In the genomic region with DNA sequence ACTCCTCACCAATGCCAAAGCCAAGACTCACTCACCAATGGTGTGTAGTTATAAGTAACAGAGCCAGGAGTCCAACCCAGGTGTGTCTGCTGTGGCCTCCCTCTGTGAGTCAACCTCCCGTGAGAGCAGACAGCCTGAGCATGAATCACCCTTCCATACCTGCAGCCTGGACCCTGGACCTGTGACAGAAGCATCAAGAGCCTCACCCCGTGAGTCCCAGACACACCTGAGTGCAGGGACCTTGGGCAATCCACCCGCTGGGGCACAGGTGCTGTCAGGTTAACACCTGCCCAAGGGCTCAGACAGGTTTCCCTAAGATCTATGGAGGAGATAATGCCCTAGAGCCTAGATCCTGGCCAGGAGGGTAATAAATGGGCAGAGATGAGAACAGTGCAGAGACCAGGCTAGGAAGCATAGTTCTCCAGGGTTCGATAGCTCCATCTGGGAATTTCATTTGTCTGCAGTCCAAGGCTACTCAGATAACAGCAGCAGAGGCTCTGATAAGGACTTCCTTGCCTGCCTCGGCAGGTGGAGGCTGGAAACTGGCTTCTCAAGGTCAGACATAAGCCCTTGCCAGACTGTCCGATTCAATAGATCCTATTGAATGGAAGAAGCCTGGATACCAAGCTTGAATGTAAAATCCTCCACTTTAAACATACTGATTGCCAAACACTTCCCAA, we compare ENCODE assay signal across 20 mouse cellular contexts. TPM values are rescaled to one million over a fixed set of nuclear protein-coding genes. Genes with fewer than 3 reads are reported as not detected.
A peak's percentile ranks its signal among the peaks of the same experiment; 100 is the strongest.
DNase-seq lines count a peak whose midpoint lies in the region; ATAC-seq and TF ChIP-seq lines count a peak whose summit lies in the region.
"Had no signal": no experiment of that assay in that cellular context is flagged by ENCODE, and none has a peak within 500 bp of the region (broad histone marks: within the 10 kb centered on the region; RNA-seq: fewer than 3 reads in every experiment).

No protein-coding gene starts in this region.

- no peaks in the 10 kb centered on the region for H3K9me3 ChIP-seq in liver, postnatal 0 days (ENCODE audit: low read length)
- no peaks in the 10 kb centered on the region for H3K9me3 ChIP-seq in MEL (replicated peaks; ENCODE audit: insufficient read depth, low read length)
- H3K9me3 ChIP-seq: embryonic facial prominence, embryonic 12.5 days; forebrain, embryonic 12.5 days; hindbrain, embryonic 15.5 days; liver, embryonic 15.5 days; midbrain, embryonic 12.5 days had no signal

- H3K79me2 ChIP-seq in MEL (ENCODE audit: control insufficient read depth, insufficient read depth, low read length, poor library complexity): no peaks in the 10 kb centered on the region

- no peak for TF ChIP-seq RAD21 in MEL (IDR thresholded peaks at IDR 0.05; ENCODE audit: low read depth, low read length)

- no peak overlapping the region for H3K4me2 ChIP-seq in liver, postnatal 0 days (ENCODE audit: low read depth, low read length)
- H3K4me2 ChIP-seq: embryonic facial prominence, embryonic 12.5 days; forebrain, embryonic 12.5 days; heart, embryonic 11.5 days; hindbrain, embryonic 15.5 days; liver, embryonic 15.5 days; midbrain, embryonic 12.5 days had no signal

- peak; percentile 17 for DNase-seq in liver, postnatal 0 days
- DNase-seq in liver: no peak
- DNase-seq in MEL (ENCODE audit: low read depth, low spot score): no peak
- DNase-seq in gonadal fat pad, adult 2 months (ENCODE audit: low read depth): peak; percentile 55
- no peak for DNase-seq in left cerebral cortex, postnatal 14 days (ENCODE audit: low spot score in 2 of 2)
- no peak for DNase-seq in gastrocnemius, postnatal 25 days
- DNase-seq: cerebellum, adult 2 months; kidney, adult 11 months; kidney, postnatal 10 days; right cerebral cortex, postnatal 14 days had no signal

- H3K36me3 ChIP-seq in liver, postnatal 0 days (replicated peaks; ENCODE audit: insufficient read depth, low read length): no peaks in the 10 kb centered on the region
- H3K36me3 ChIP-seq in MEL (ENCODE audit: control insufficient read depth in 1 of 2, insufficient read depth in 2 of 2, low read length in 2 of 2): no peaks in the 10 kb centered on the region; a peak in 1 of 4 replicates
- no peaks in the 10 kb centered on the region for H3K36me3 ChIP-seq in small intestine, adult 2 months (ENCODE audit: control insufficient read depth, insufficient read depth, low read length)
- H3K36me3 ChIP-seq: embryonic facial prominence, embryonic 12.5 days; forebrain, embryonic 12.5 days; G1E; hindbrain, embryonic 15.5 days; liver, embryonic 15.5 days; midbrain, embryonic 12.5 days had no signal

- WGBS in liver, postnatal 0 days (ENCODE audit: insufficient replicate concordance): 70% methylated on average over 6 of the region's 6 CpGs
- 28% methylated on average over 6 of the region's 6 CpGs for WGBS in small intestine, adult 2 months

- no peak for TF ChIP-seq EP300 in liver, postnatal 0 days (IDR thresholded peaks at IDR 0.05; ENCODE audit: low read depth)
- no peak for TF ChIP-seq EP300 in MEL (IDR thresholded peaks at IDR 0.05; ENCODE audit: low read depth in 1 of 2, low read length in 2 of 2)

- H3K4me1 ChIP-seq in liver, postnatal 0 days (ENCODE audit: insufficient read depth): peaks cover 3% of the 10 kb centered on the region; the same call in 1 of the 2 replicates
- H3K4me1 ChIP-seq in MEL (ENCODE audit: control insufficient read depth in 1 of 2, insufficient read depth in 2 of 2, low read length in 2 of 2): 0 out of 4 replicates have a peak, but pooled peaks cover 0 to 6% of the 10 kb centered on the region in 2 experiments
- peaks cover 23% of the 10 kb centered on the region for H3K4me1 ChIP-seq in small intestine, adult 2 months (ENCODE audit: control insufficient read depth, insufficient read depth, insufficient read length, low read length)
- H3K4me1 ChIP-seq: embryonic facial prominence, embryonic 12.5 days; forebrain, embryonic 12.5 days; hindbrain, embryonic 15.5 days; midbrain, embryonic 12.5 days had no signal

- H3K4me3 ChIP-seq in liver, postnatal 0 days (ENCODE audit: low read depth, low read length): no peak overlapping the region
- no peak overlapping the region for H3K4me3 ChIP-seq in MEL (ENCODE audit: control insufficient read depth in 1 of 2, insufficient read depth in 1 of 2, low read depth in 2 of 2, low read length in 2 of 2)
- H3K4me3 ChIP-seq in small intestine, adult 2 months (ENCODE audit: low read depth, low read length): no peak overlapping the region
- H3K4me3 ChIP-seq: embryonic facial prominence, embryonic 12.5 days; erythroblast, embryonic 14.5 days; forebrain, embryonic 12.5 days; hindbrain, embryonic 15.5 days; liver, embryonic 15.5 days; midbrain, embryonic 12.5 days had no signal

- no peak for TF ChIP-seq POLR2A in MEL (IDR thresholded peaks at IDR 0.05; ENCODE audit: control insufficient read depth in 1 of 2, insufficient read depth in 1 of 2, low read depth in 1 of 2, low read length in 2 of 2, poor library complexity in 1 of 2)
- no peak for TF ChIP-seq POLR2A in small intestine, adult 2 months (IDR thresholded peaks at IDR 0.05; ENCODE audit: low read depth, low read length)

- TF ChIP-seq CTCF in liver, postnatal 0 days (IDR thresholded peaks at IDR 0.05; ENCODE audit: low read depth): no peak
- TF ChIP-seq CTCF in MEL (IDR thresholded peaks at IDR 0.05 in 2 of 3, conservative IDR thresholded peaks at IDR 0.05 in 1 of 3; ENCODE audit: control insufficient read depth in 1 of 3, insufficient read depth in 1 of 3, low read depth in 2 of 3, low read length in 3 of 3, poor library complexity in 1 of 3, severe bottlenecking in 1 of 3): no peak
- no peak for TF ChIP-seq CTCF in small intestine, adult 2 months (IDR thresholded peaks at IDR 0.05; ENCODE audit: extremely low read depth, insufficient read length, insufficient replicate concordance, low read depth, low read length)

- peak; percentile 69 for ATAC-seq in liver, postnatal 0 days

- H3K9ac ChIP-seq in liver, postnatal 0 days (replicated peaks): no peak overlapping the region
- H3K9ac ChIP-seq in MEL (ENCODE audit: control insufficient read depth, low read depth, low read length, poor library complexity, severe bottlenecking): no peak overlapping the region
- H3K9ac ChIP-seq: embryonic facial prominence, embryonic 12.5 days; forebrain, embryonic 12.5 days; hindbrain, embryonic 15.5 days; liver, embryonic 15.5 days; midbrain, embryonic 12.5 days had no signal

- H3K27me3 ChIP-seq in liver, postnatal 0 days (ENCODE audit: insufficient read depth, low read length): no peaks in the 10 kb centered on the region
- no peaks in the 10 kb centered on the region for H3K27me3 ChIP-seq in MEL (ENCODE audit: control insufficient read depth in 1 of 2, insufficient read depth in 2 of 2, low read length in 2 of 2)
- H3K27me3 ChIP-seq in small intestine, adult 2 months (ENCODE audit: control insufficient read depth, insufficient read depth, low read length): no peaks in the 10 kb centered on the region
- H3K27me3 ChIP-seq: CH12.LX; embryonic facial prominence, embryonic 12.5 days; forebrain, embryonic 12.5 days; hindbrain, embryonic 15.5 days; liver, embryonic 15.5 days; midbrain, embryonic 12.5 days had no signal

- no peak overlapping the region for H3K27ac ChIP-seq in liver, postnatal 0 days (ENCODE audit: low read depth)
- no peak overlapping the region for H3K27ac ChIP-seq in MEL (ENCODE audit: control insufficient read depth, low read depth, low read length)
- peak overlapping the region; percentile 99 for H3K27ac ChIP-seq in small intestine, adult 2 months (ENCODE audit: insufficient read depth, low read depth, low read length)
- H3K27ac ChIP-seq: embryonic facial prominence, embryonic 12.5 days; forebrain, embryonic 12.5 days; hindbrain, embryonic 15.5 days; liver, embryonic 15.5 days; midbrain, embryonic 12.5 days had no signal

- intact Hi-C loops in left cerebral cortex, postnatal 14 days (cut with DNase I): no loop called here

TF ChIP-seq in MEL, 35 proteins besides CTCF, POLR2A, EP300 and RAD21:
- TF ChIP-seq GATA1 (IDR thresholded peaks at IDR 0.05; ENCODE audit: low read depth, low read length) (0 out of 2 replicates have a peak, but pooled peaks have one; percentile 8), ZKSCAN1 (IDR thresholded peaks at IDR 0.05; ENCODE audit: low read depth, low read length) (no peak), ETS1 (IDR thresholded peaks at IDR 0.05; ENCODE audit: low read depth, low read length) (no peak), MAZ (IDR thresholded peaks at IDR 0.05; ENCODE audit: low read depth, low read length) (no peak), SIN3A (IDR thresholded peaks at IDR 0.05; ENCODE audit: low read length) (no peak), MYC (IDR thresholded peaks at IDR 0.05; ENCODE audit: low read depth, low read length) (no peak)

RNA-seq across cellular contexts. Expression of a gene that starts 19.9 kb away (rescaled TPM):
- polyA plus RNA-seq in liver, postnatal 0 days (2015; fragmentation: Nextera tagmentation; extraction: Ambion mirVana): 32.4 and 36.9 TPM in 2 replicates
- 28.1 and 32.5 TPM in 2 replicates for total RNA-seq in MEL (2012; rRNA removed)
- 10 to 100 TPM in 1 of 2 experiments, not detected in 1; 22.3 TPM for polyA plus RNA-seq in MEL (2012; ENCODE audit: insufficient read depth in 1 of 2, insufficient read length in 2 of 2, low read depth in 1 of 2, low replicate concordance in 2 of 2, missing spikeins in 1 of 2)
- polyA plus RNA-seq in gonadal fat pad, adult 2 months (2012; rRNA removed): 29.4 and 39.5 TPM in 2 replicates
- polyA plus RNA-seq in small intestine, adult 2 months (2012; rRNA removed): 12.5 and 27.0 TPM in 2 replicates
- total RNA-seq in left cerebral cortex, postnatal 14 days (2021): 10 to 100 TPM; 52.1 to 55.4 TPM
- total RNA-seq in gastrocnemius, postnatal 25 days (2021): 10 to 100 TPM; 19.2 to 68.3 TPM

RNA-seq across cellular contexts. Expression of a gene that starts 20.9 kb away (rescaled TPM):
- 1.6 and 1.8 TPM in 2 replicates for polyA plus RNA-seq in liver, postnatal 0 days (2015; fragmentation: Nextera tagmentation; extraction: Ambion mirVana)
- 4.4 and 4.9 TPM in 2 replicates for total RNA-seq in MEL (2012; rRNA removed)
- polyA plus RNA-seq in MEL (2012; ENCODE audit: insufficient read depth in 1 of 2, insufficient read length in 2 of 2, low read depth in 1 of 2, low replicate concordance in 2 of 2, missing spikeins in 1 of 2): 1 to 10 TPM in 1 of 2 experiments, not detected in 1; 8.5 TPM
- polyA plus RNA-seq in gonadal fat pad, adult 2 months (2012; rRNA removed): 5.2 and 5.3 TPM in 2 replicates
- 2.4 and 4.4 TPM in 2 replicates for polyA plus RNA-seq in small intestine, adult 2 months (2012; rRNA removed)
- total RNA-seq in left cerebral cortex, postnatal 14 days (2021): 1 to 10 TPM; 4.0 to 4.1 TPM
- total RNA-seq in gastrocnemius, postnatal 25 days (2021): 1 to 10 TPM; 1.6 to 2.0 TPM

Comparison
In these comparisons a context has a peak if more than half of its experiments do, and no peak if none do; other contexts are left out.
1. DNase-seq: peak in liver, postnatal 0 days (single experiment) and gonadal fat pad, adult 2 months (single experiment); none in liver (single experiment), MEL (single experiment), left cerebral cortex, postnatal 14 days (0 of 2) and gastrocnemius, postnatal 25 days (single experiment).